Mouse (Mus musculus): Measurements from ENCODE around the gene Pex26. TPM values are rescaled to one million over a fixed set of nuclear protein-coding genes. Genes with fewer than 3 reads are reported as not detected.

Pex26 gene
- polyA plus RNA-seq, 1 experiment from 2014 or later: 7.5 TPM

- 53% methylated on average over 5 of the region's 5 CpGs for WGBS
Observed at GRCm38 (mm10) chr6:121202026-121202425, 18.6 kb downstream of the Pex26 start.

GRCm38 (mm10) chr6:121206481-121206880, 23.0 kb downstream of the Pex26 start:
- 85% methylated on average over 5 of the region's 5 CpGs for WGBS
- H3K9me3 ChIP-seq (ENCODE audit: control insufficient read depth, low read length): no peaks in the 10 kb centered on the region
- H3K36me3 ChIP-seq (ENCODE audit: control insufficient read depth, insufficient read depth, low read length): no peaks in the 10 kb centered on the region
- H3K27me3 ChIP-seq (ENCODE audit: control insufficient read depth, insufficient read depth, low read length): peaks cover 21% of the 10 kb centered on the region
- no peak for DNase-seq (ENCODE audit: low spot score)
- H3K4me3 ChIP-seq (ENCODE audit: low read depth, low read length): no peak overlapping the region
- no peak overlapping the region for H3K27ac ChIP-seq (replicated peaks; ENCODE audit: low read depth, low read length)
- H3K4me2 ChIP-seq (ENCODE audit: low read depth, severe bottlenecking): no peak overlapping the region; the same call in 1 of the 2 replicates
- no peak for ATAC-seq (ENCODE audit: insufficient number of reproducible peaks, low FRiP score, low TSS enrichment, low read depth)
- peaks cover 13% of the 10 kb centered on the region; the same call in 1 of the 2 replicates for H3K4me1 ChIP-seq (ENCODE audit: control insufficient read depth, insufficient read depth, low read length)
- H3K9ac ChIP-seq (ENCODE audit: low read length): no peak overlapping the region

More at GRCm38 (mm10) chr6:121202026-121202425, 18.6 kb downstream of the Pex26 start:
- Histone ChIP-seq H3K36me3 (ENCODE audit: control insufficient read depth, insufficient read depth, low read length) (no peaks in the 10 kb centered on the region), H3K4me3 (ENCODE audit: low read depth, low read length) (no peak overlapping the region), H3K27ac (replicated peaks; ENCODE audit: low read depth, low read length) (no peak overlapping the region), H3K4me2 (ENCODE audit: low read depth, severe bottlenecking) (no peak overlapping the region), H3K9ac (ENCODE audit: low read length) (no peak overlapping the region), H3K4me1 (ENCODE audit: control insufficient read depth, insufficient read depth, low read length) (peaks cover 5% of the 10 kb centered on the region; the same call in 1 of the 2 replicates), H3K9me3 (ENCODE audit: control insufficient read depth, low read length) (no peaks in the 10 kb centered on the region), H3K27me3 (ENCODE audit: control insufficient read depth, insufficient read depth, low read length) (no peaks in the 10 kb centered on the region)
- ATAC-seq (ENCODE audit: insufficient number of reproducible peaks, low FRiP score, low TSS enrichment, low read depth) (no peak), DNase-seq (ENCODE audit: low spot score) (no peak)

GRCm38 (mm10) chr6:121209584-121209983, 26.1 kb downstream of the Pex26 start:
- Histone ChIP-seq H3K27me3 (ENCODE audit: control insufficient read depth, insufficient read depth, low read length) (peaks cover 27% of the 10 kb centered on the region), H3K4me1 (ENCODE audit: control insufficient read depth, insufficient read depth, low read length) (peaks cover 15% of the 10 kb centered on the region; the same call in 1 of the 2 replicates), H3K27ac (replicated peaks; ENCODE audit: low read depth, low read length) (no peak overlapping the region), H3K9ac (ENCODE audit: low read length) (no peak overlapping the region), H3K4me3 (ENCODE audit: low read depth, low read length) (no peak overlapping the region), H3K36me3 (ENCODE audit: control insufficient read depth, insufficient read depth, low read length) (no peaks in the 10 kb centered on the region), H3K4me2 (ENCODE audit: low read depth, severe bottlenecking) (no peak overlapping the region), H3K9me3 (ENCODE audit: control insufficient read depth, low read length) (no peaks in the 10 kb centered on the region)
- DNase-seq (ENCODE audit: low spot score): no peak
- ATAC-seq (ENCODE audit: insufficient number of reproducible peaks, low FRiP score, low TSS enrichment, low read depth): no peak
- 78% methylated on average over 2 of the region's 2 CpGs for WGBS

- DNase-seq (ENCODE audit: low spot score): peak; percentile 58
- WGBS: 4% methylated on average over 30 of the region's 30 CpGs
- no peaks in the 10 kb centered on the region for H3K9me3 ChIP-seq (ENCODE audit: control insufficient read depth, low read length)
- H3K27me3 ChIP-seq (ENCODE audit: control insufficient read depth, insufficient read depth, low read length): peaks cover 27% of the 10 kb centered on the region
- H3K4me1 ChIP-seq (ENCODE audit: control insufficient read depth, insufficient read depth, low read length): peaks cover 15% of the 10 kb centered on the region; the same call in 1 of the 2 replicates
- peak within 1 kb of the TSS; percentile 32 for H3K4me3 ChIP-seq (ENCODE audit: low read depth, low read length)
- ATAC-seq (ENCODE audit: insufficient number of reproducible peaks, low FRiP score, low TSS enrichment, low read depth): 0 out of 2 replicates have a peak, but pooled peaks have one; percentile 20
- no peak within 1 kb of the TSS for H3K27ac ChIP-seq (replicated peaks; ENCODE audit: low read depth, low read length)
- H3K36me3 ChIP-seq (ENCODE audit: control insufficient read depth, insufficient read depth, low read length): no peaks in the 10 kb centered on the region
- H3K9ac ChIP-seq (ENCODE audit: low read length): peak within 1 kb of the TSS; percentile 30
- peak within 1 kb of the TSS; percentile 84 for H3K4me2 ChIP-seq (ENCODE audit: low read depth, severe bottlenecking)
Observed at GRCm38 (mm10) chr6:121210149-121210925, 26.9 kb downstream of the Pex26 start, which contains the start of gene Tuba8. TSS of gene Tuba8 (plus strand) at chr6:121210696.

GRCm38 (mm10) chr6:121210926-121211289, 27.4 kb downstream of the Pex26 start:
- peak overlapping the region; percentile 30; the same call in 1 of the 2 replicates for H3K9ac ChIP-seq (ENCODE audit: low read length)
- ATAC-seq (ENCODE audit: insufficient number of reproducible peaks, low FRiP score, low TSS enrichment, low read depth) (no peak), DNase-seq (ENCODE audit: low spot score) (peak; percentile 47)
- peaks cover 27% of the 10 kb centered on the region for H3K27me3 ChIP-seq (ENCODE audit: control insufficient read depth, insufficient read depth, low read length)
- H3K9me3 ChIP-seq (ENCODE audit: control insufficient read depth, low read length): no peaks in the 10 kb centered on the region
- peak overlapping the region; percentile 32 for H3K4me3 ChIP-seq (ENCODE audit: low read depth, low read length)
- H3K27ac ChIP-seq (replicated peaks; ENCODE audit: low read depth, low read length): no peak overlapping the region
- no peaks in the 10 kb centered on the region for H3K36me3 ChIP-seq (ENCODE audit: control insufficient read depth, insufficient read depth, low read length)
- peaks cover 15% of the 10 kb centered on the region; the same call in 1 of the 2 replicates for H3K4me1 ChIP-seq (ENCODE audit: control insufficient read depth, insufficient read depth, low read length)
- WGBS: 1% methylated on average over 12 of the region's 12 CpGs
- H3K4me2 ChIP-seq (ENCODE audit: low read depth, severe bottlenecking): peak overlapping the region; percentile 84

- no peak for ATAC-seq (ENCODE audit: insufficient number of reproducible peaks, low FRiP score, low TSS enrichment, low read depth)
- no peak overlapping the region for H3K9ac ChIP-seq (ENCODE audit: low read length)
Observed at GRCm38 (mm10) chr6:121211743-121212142, 28.3 kb downstream of the Pex26 start.

GRCm38 (mm10) chr6:121212988-121213387, 29.5 kb downstream of the Pex26 start:
- H3K27me3 ChIP-seq (ENCODE audit: control insufficient read depth, insufficient read depth, low read length): peaks cover 27% of the 10 kb centered on the region
- WGBS: 87% methylated on average over 4 of the region's 4 CpGs

More at GRCm38 (mm10) chr6:121211743-121212142, 28.3 kb downstream of the Pex26 start:
- Histone ChIP-seq H3K27me3 (ENCODE audit: control insufficient read depth, insufficient read depth, low read length) (peaks cover 27% of the 10 kb centered on the region), H3K4me3 (ENCODE audit: low read depth, low read length) (no peak overlapping the region), H3K27ac (replicated peaks; ENCODE audit: low read depth, low read length) (no peak overlapping the region), H3K36me3 (ENCODE audit: control insufficient read depth, insufficient read depth, low read length) (no peaks in the 10 kb centered on the region), H3K4me2 (ENCODE audit: low read depth, severe bottlenecking) (peak overlapping the region; percentile 84), H3K4me1 (ENCODE audit: control insufficient read depth, insufficient read depth, low read length) (peaks cover 15% of the 10 kb centered on the region; the same call in 1 of the 2 replicates), H3K9me3 (ENCODE audit: control insufficient read depth, low read length) (no peaks in the 10 kb centered on the region)
- DNase-seq (ENCODE audit: low spot score): no peak
- under 1% methylated on average over 5 of the region's 5 CpGs for WGBS

GRCm38 (mm10) chr6:121214221-121214620, 30.8 kb downstream of the Pex26 start:
- Histone ChIP-seq H3K27me3 (ENCODE audit: control insufficient read depth, insufficient read depth, low read length) (peaks cover 27% of the 10 kb centered on the region), H3K27ac (replicated peaks; ENCODE audit: low read depth, low read length) (no peak overlapping the region), H3K36me3 (ENCODE audit: control insufficient read depth, insufficient read depth, low read length) (no peaks in the 10 kb centered on the region), H3K4me2 (ENCODE audit: low read depth, severe bottlenecking) (no peak overlapping the region), H3K9me3 (ENCODE audit: control insufficient read depth, low read length) (no peaks in the 10 kb centered on the region), H3K4me3 (ENCODE audit: low read depth, low read length) (no peak overlapping the region), H3K4me1 (ENCODE audit: control insufficient read depth, insufficient read depth, low read length) (peaks cover 15% of the 10 kb centered on the region; the same call in 1 of the 2 replicates), H3K9ac (ENCODE audit: low read length) (no peak overlapping the region)
- WGBS: 86% methylated on average over 5 of the region's 5 CpGs
- ATAC-seq (ENCODE audit: insufficient number of reproducible peaks, low FRiP score, low TSS enrichment, low read depth): no peak
- no peak for DNase-seq (ENCODE audit: low spot score)

More at GRCm38 (mm10) chr6:121212988-121213387, 29.5 kb downstream of the Pex26 start:
- no peak overlapping the region for H3K4me3 ChIP-seq (ENCODE audit: low read depth, low read length)
- ATAC-seq (ENCODE audit: insufficient number of reproducible peaks, low FRiP score, low TSS enrichment, low read depth): no peak
- DNase-seq (ENCODE audit: low spot score): no peak
- H3K4me2 ChIP-seq (ENCODE audit: low read depth, severe bottlenecking): no peak overlapping the region
- no peaks in the 10 kb centered on the region for H3K36me3 ChIP-seq (ENCODE audit: control insufficient read depth, insufficient read depth, low read length)
- peaks cover 15% of the 10 kb centered on the region; the same call in 1 of the 2 replicates for H3K4me1 ChIP-seq (ENCODE audit: control insufficient read depth, insufficient read depth, low read length)
- no peak overlapping the region for H3K9ac ChIP-seq (ENCODE audit: low read length)
- no peak overlapping the region for H3K27ac ChIP-seq (replicated peaks; ENCODE audit: low read depth, low read length)
- no peaks in the 10 kb centered on the region for H3K9me3 ChIP-seq (ENCODE audit: control insufficient read depth, low read length)
